Mouse (Mus musculus): Measurements from ENCODE around the gene Prss57. TPM values are rescaled to one million over a fixed set of nuclear protein-coding genes. Genes with fewer than 3 reads are reported as not detected.
A peak's percentile ranks its signal among the peaks of the same experiment; 100 is the strongest.

Gene Prss57
- polyA plus RNA-seq, 1 experiment: not detected

DNA sequence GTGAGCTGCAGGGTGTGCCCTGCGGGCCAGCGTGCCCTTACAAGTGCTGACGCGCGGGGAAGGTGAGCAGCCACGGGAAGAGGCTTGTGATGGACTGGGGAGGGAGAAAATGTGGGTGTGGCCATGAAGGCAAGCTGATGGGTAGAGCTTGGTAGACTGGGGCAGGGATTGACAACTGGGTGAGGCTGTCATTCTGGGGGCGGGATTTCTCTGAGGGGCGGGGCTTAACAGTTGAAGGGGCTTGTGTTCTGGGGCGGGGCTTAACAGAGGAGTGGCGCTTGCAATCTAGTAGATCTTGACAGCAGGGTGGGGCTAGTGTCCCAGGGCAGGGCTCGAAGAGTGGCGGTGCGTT lies 10.1 kb downstream of the Prss57 start:
- peaks cover 2% of the 10 kb centered on the region; the same call in 1 of the 2 replicates for H3K4me1 ChIP-seq (ENCODE audit: control insufficient read depth, insufficient read depth, insufficient read length, low read length)
- peak overlapping the region; percentile 54 for H3K4me3 ChIP-seq (ENCODE audit: insufficient read depth, low read depth, low read length)
- H3K27ac ChIP-seq (replicated peaks; ENCODE audit: low read depth, low read length): no peak overlapping the region

GRCm38 (mm10) chr10:79779784-79780663 lies 10.7 kb downstream of the Prss57 start:
- peaks cover 2% of the 10 kb centered on the region; the same call in 1 of the 2 replicates for H3K4me1 ChIP-seq (ENCODE audit: control insufficient read depth, insufficient read depth, insufficient read length, low read length)
- no peak overlapping the region for H3K27ac ChIP-seq (replicated peaks; ENCODE audit: low read depth, low read length)
- H3K4me3 ChIP-seq (ENCODE audit: insufficient read depth, low read depth, low read length): peak overlapping the region; percentile 54

DNA sequence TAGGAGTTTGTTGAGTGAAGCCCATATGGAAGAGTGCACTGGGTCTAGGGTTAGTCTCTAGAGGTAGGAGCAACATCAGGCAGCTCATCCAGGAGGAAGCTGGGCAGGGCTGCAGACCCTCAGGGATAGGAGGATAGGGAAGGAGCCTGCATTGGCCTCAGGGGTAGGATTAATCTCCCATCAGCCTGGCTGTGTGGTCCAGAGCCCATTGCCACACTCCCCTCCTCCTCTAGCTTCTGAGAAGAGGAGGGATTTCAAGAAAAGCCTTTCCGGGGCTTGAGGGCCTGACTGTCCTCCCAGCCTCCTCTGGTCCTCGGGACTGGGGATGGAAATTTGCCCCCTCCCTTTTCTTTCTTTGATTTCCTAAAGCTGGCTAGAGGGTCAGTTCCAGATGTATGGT lies 11.6 kb downstream of the Prss57 start:
- no peak overlapping the region for H3K27ac ChIP-seq (replicated peaks; ENCODE audit: low read depth, low read length)

GRCm38 (mm10) chr10:79778006-79778405 lies 12.8 kb downstream of the Prss57 start:
- Histone ChIP-seq H3K4me1 (ENCODE audit: control insufficient read depth, insufficient read depth, insufficient read length, low read length) (peaks cover 2% of the 10 kb centered on the region; the same call in 1 of the 2 replicates), H3K4me3 (ENCODE audit: insufficient read depth, low read depth, low read length) (no peak overlapping the region), H3K27ac (replicated peaks; ENCODE audit: low read depth, low read length) (no peak overlapping the region)

More for the DNA sequence above, 11.6 kb downstream of the Prss57 start:
- Histone ChIP-seq H3K4me1 (ENCODE audit: control insufficient read depth, insufficient read depth, insufficient read length, low read length) (peaks cover 2% of the 10 kb centered on the region; the same call in 1 of the 2 replicates), H3K4me3 (ENCODE audit: insufficient read depth, low read depth, low read length) (no peak overlapping the region)

GRCm38 (mm10) chr10:79777103-79777531 lies 13.6 kb downstream of the Prss57 start, which contains the start of gene Fstl3:
TSS of gene Fstl3 (plus strand) at chr10:79777272.
- H3K4me1 ChIP-seq (ENCODE audit: control insufficient read depth, insufficient read depth, insufficient read length, low read length): peaks cover 2% of the 10 kb centered on the region; the same call in 1 of the 2 replicates
- peak within 1 kb of the TSS; percentile 31 for H3K4me3 ChIP-seq (ENCODE audit: insufficient read depth, low read depth, low read length)
- no peak within 1 kb of the TSS for H3K27ac ChIP-seq (replicated peaks; ENCODE audit: low read depth, low read length)

- H3K27ac ChIP-seq (replicated peaks; ENCODE audit: low read depth, low read length): no peak overlapping the region
- H3K4me3 ChIP-seq (ENCODE audit: insufficient read depth, low read depth, low read length): no peak overlapping the region
- H3K4me1 ChIP-seq (ENCODE audit: control insufficient read depth, insufficient read depth, insufficient read length, low read length): no peaks in the 10 kb centered on the region
Observed at GRCm38 (mm10) chr10:79774486-79775279, 16.1 kb downstream of the Prss57 start.

DNA sequence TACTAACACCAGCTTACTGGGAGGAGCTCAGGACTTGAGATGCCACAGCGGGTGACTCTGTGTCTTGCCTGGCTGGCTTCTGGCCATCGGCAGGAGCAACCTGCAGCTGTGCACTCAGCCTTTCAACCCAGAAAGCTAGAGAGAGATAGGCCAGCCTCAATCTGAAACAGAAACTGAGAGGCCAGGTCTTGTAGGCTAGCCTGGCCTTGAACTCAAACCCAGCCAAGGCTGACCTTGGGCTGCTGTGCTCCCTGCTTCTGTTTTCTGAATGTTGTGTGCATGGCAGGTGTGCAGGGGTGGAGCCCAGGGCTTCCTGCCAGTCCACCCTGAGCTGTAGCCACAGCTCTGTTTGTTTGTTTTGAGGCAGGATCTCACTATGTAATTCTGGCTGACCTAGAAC lies 17.6 kb downstream of the Prss57 start:
- no peak overlapping the region for H3K27ac ChIP-seq (replicated peaks; ENCODE audit: low read depth, low read length)
- no peak overlapping the region for H3K4me3 ChIP-seq (ENCODE audit: insufficient read depth, low read depth, low read length)
- no peaks in the 10 kb centered on the region for H3K4me1 ChIP-seq (ENCODE audit: control insufficient read depth, insufficient read depth, insufficient read length, low read length)

- H3K4me1 ChIP-seq (ENCODE audit: control insufficient read depth, insufficient read depth, insufficient read length, low read length): no peaks in the 10 kb centered on the region
- H3K4me3 ChIP-seq (ENCODE audit: insufficient read depth, low read depth, low read length): no peak overlapping the region
- H3K27ac ChIP-seq (replicated peaks; ENCODE audit: low read depth, low read length): no peak overlapping the region
Observed at GRCm38 (mm10) chr10:79772320-79772719, 18.4 kb downstream of the Prss57 start.

DNA sequence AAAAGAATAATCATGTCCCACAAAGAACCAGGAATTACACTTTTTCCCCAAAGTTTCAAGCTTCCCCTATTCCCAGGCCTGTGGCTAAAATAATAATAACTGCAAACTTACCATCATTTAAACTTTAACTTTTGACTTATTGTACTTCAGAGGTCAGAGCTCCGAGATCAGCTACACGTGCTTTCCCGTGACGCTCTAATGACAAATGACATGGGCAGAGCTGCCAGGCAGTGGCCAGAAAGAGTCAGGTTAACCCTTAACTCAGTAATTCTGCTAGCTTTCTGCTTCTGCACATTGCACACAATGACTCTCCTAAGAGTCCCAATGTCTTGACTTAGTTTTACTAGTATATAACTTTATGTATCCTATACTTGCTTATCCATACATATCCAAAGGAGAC lies 21.4 kb downstream of the Prss57 start:
- Histone ChIP-seq H3K4me1 (ENCODE audit: control insufficient read depth, insufficient read depth, insufficient read length, low read length) (peaks cover 9% of the 10 kb centered on the region), H3K4me3 (ENCODE audit: insufficient read depth, low read depth, low read length) (no peak overlapping the region), H3K27ac (replicated peaks; ENCODE audit: low read depth, low read length) (no peak overlapping the region)

GRCm38 (mm10) chr10:79768400-79768799 lies 22.4 kb downstream of the Prss57 start:
- no peak overlapping the region for H3K4me3 ChIP-seq (ENCODE audit: insufficient read depth, low read depth, low read length)
- H3K27ac ChIP-seq (replicated peaks; ENCODE audit: low read depth, low read length): no peak overlapping the region
- H3K4me1 ChIP-seq (ENCODE audit: control insufficient read depth, insufficient read depth, insufficient read length, low read length): peaks cover 9% of the 10 kb centered on the region

GRCm38 (mm10) chr10:79767372-79768244 lies 23.2 kb downstream of the Prss57 start:
- H3K4me1 ChIP-seq (ENCODE audit: control insufficient read depth, insufficient read depth, insufficient read length, low read length): peaks cover 9% of the 10 kb centered on the region
- peak overlapping the region; percentile 87 for H3K4me3 ChIP-seq (ENCODE audit: insufficient read depth, low read depth, low read length)

DNA sequence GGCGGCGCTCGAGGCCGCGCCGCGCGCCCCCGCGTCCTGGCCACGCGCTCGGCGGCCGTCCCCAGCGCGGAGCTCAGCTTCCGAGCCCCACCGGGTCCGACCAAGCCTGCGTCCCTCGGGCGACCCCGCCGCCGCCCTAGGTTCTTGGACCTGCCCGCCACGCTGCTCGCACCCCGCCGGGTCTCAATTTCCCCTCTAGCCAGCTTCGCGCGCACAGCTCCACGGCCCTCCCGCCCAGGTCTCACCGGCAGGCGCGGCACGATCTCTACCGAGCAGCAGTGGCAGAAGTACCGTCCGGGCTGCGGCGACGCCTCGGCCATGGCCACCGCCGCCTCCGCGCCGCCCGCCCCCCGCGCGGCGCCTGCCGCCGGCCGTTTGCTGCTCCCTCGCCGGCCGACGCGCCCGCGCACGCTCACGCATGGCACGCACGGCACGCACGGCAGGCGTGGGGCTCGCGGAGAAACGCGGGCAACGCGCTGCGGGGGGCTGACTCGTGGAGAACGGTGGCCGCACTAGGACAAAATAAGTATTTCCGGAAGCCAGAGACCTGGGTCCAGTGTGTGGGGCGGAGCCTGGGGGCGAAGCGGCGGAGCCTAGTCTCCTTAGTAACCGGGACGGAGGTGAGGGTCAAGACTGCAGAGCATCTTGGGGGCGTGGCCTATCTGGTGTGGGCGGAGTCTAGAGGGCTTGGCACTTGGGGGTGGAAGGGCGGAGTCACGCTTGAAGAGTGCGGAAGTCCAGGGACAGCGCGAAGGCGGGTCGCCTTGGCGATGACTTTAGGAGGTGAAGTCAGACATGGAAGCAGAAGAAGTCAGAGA lies 24.0 kb downstream of the Prss57 start, which contains the start of gene Rnf126:
Rnf126 (minus strand) TSS at position 445 of the 818 bp plus-strand sequence.
- peak within 1 kb of the TSS; percentile 87 for H3K4me3 ChIP-seq (ENCODE audit: insufficient read depth, low read depth, low read length)
- peak within 1 kb of the TSS; percentile 52 for H3K27ac ChIP-seq (replicated peaks; ENCODE audit: low read depth, low read length)
- H3K4me1 ChIP-seq (ENCODE audit: control insufficient read depth, insufficient read depth, insufficient read length, low read length): peaks cover 9% of the 10 kb centered on the region

More at GRCm38 (mm10) chr10:79767372-79768244, 23.2 kb downstream of the Prss57 start:
- peak overlapping the region; percentile 52 for H3K27ac ChIP-seq (replicated peaks; ENCODE audit: low read depth, low read length)

GRCm38 (mm10) chr10:79766001-79766507 lies 24.7 kb downstream of the Prss57 start:
- H3K27ac ChIP-seq (replicated peaks; ENCODE audit: low read depth, low read length): no peak overlapping the region

More at GRCm38 (mm10) chr10:79766001-79766507, 24.7 kb downstream of the Prss57 start:
- peak overlapping the region; percentile 87 for H3K4me3 ChIP-seq (ENCODE audit: insufficient read depth, low read depth, low read length)
- peaks cover 9% of the 10 kb centered on the region for H3K4me1 ChIP-seq (ENCODE audit: control insufficient read depth, insufficient read depth, insufficient read length, low read length)
